Mouse (Mus musculus) embryo, embryonic 11.5 days (tissue): Measurements from ENCODE around the gene Slc30a2.
"Not testable (repeated sequence)": the region's sequence is repeated elsewhere in the genome, so short reads cannot be mapped to it uniquely, and the experiment has no call there.

Experiments
- DNase-seq: peaks from one replicate; pipeline ENCODE4 v3.0.0-alpha.2; 2012; ENCODE audit warnings: low read depth, low spot score

Slc30a2 gene

GRCm38 (mm10) chr4:134319674-134320073 is 23.3 kb upstream of the Slc30a2 start:
- DNase-seq = no peak

DNA sequence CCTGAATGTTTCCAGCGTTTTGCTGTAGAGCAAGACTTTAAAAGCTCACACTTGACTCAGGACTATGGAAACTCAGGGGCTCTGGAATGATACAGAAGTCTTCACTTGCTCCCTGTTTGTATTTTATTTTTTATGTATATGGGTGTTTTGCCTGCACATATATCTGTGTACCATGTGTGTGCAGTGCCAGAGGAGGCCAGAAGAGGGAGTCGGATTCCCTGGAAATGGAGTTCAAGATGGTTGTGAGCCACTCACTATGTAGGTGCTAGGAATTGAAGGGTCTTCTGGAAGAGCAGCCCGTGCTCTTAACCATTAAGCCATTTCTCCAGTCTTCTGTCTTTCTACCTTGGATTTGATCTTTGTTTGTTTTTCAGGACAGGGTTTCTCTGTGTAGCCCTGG is 21.5 kb upstream of the Slc30a2 start:
- DNase-seq = no peak

- DNase-seq = no peak
These were observed 18.3 kb upstream of the Slc30a2 start for GRCm38 (mm10) chr4:134324655-134325054.

- no peak for DNase-seq
These were observed 16.0 kb upstream of the Slc30a2 start for GRCm38 (mm10) chr4:134326859-134327530.

DNA sequence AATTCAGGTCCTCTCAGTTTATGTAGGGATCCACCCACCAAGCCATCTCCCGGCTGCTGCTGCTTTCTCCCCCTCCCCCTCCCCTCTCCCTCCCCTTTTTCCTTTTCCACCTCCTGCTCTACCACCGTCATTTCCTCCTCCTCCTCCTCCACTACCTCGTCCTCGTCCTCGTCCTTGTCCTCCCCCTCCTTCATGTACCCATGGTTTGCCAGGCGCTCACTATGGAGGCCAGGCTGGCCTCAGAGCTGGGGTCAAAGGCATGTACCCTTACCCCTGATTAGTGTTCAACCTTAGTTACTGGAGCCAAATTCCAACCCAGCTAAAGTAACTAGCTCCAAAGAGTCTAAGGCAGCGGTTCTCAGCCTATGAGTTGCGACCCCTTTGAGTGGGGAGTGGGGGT is 14.8 kb upstream of the Slc30a2 start:
- DNase-seq = no peak

DNA sequence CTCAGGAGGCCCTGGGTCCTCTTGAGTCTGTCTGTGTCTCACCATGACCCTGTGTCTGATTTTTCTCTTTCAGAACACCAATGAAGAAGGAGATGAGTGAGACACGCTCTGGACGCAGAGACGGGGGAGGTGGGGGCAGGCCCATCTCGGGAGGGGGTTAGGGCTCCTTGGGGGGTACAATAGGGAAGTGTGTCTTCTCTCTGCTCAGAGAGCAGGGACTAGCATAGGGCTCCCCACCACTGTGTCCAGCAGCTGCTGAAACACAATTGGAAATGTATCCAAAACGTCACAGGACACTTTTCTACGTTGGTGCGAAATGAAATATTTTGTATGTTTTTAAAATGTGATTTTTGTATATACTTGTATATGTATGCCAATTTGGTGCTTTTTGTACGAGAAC is 14.1 kb upstream of the Slc30a2 start:
- no peak for DNase-seq

GRCm38 (mm10) chr4:134330281-134330680 is 12.7 kb upstream of the Slc30a2 start:
- no peak for DNase-seq

DNA sequence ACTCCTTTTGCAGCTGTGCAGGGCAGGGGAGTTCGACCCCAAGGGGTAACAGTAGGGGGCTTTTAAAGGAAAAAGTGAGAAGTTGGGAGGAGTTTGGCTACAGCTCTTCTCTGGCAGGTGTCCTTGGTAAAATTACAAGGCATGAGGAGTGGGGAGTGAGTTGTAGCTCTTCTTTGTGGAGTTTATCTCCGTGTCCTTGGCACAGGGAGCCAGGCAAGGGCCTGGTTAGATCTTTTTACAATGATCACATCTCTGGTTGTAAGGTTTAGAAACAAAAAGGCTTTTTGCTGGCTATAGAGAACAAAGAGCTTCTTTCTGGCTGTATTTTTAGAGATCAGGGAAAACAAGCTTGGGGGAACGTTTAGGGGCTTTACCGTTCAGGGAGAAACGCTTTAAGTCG is 1.8 kb upstream of the Slc30a2 start:
- not testable (repeated sequence) for DNase-seq

DNA sequence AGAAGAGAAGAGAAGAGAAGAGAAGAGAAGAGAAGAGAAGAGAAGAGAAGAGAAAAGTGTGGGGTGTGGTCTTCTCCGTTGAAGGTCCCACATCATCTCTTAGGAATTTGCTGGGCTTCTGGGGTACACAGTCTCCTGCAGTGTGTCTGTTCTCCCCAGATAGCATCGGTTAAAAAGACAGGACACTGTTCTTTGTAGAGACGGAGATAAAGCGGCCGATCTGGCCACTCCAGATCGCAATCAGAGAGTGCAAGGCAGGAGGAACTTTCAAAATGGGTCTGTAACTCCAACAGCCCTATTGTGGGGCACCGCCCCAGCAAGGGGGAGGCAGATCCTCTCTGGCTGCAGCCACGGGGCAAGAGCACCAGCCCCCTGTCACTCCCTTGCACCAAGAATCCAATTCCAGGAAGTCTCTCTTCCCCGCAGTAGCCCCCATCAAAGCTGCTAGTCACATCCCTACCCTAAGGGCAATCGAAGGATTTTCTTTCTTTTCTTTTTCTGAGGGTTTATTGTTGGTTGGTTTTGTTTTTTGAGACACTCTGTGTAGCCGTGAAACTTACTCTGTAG is 685 bp upstream of the Slc30a2 start:
- no peak for DNase-seq

- no peak for DNase-seq
These were observed 1.6 kb downstream of the Slc30a2 start for GRCm38 (mm10) chr4:134344620-134345019.

GRCm38 (mm10) chr4:134345802-134346201 is 2.8 kb downstream of the Slc30a2 start:
- DNase-seq = no peak

DNA sequence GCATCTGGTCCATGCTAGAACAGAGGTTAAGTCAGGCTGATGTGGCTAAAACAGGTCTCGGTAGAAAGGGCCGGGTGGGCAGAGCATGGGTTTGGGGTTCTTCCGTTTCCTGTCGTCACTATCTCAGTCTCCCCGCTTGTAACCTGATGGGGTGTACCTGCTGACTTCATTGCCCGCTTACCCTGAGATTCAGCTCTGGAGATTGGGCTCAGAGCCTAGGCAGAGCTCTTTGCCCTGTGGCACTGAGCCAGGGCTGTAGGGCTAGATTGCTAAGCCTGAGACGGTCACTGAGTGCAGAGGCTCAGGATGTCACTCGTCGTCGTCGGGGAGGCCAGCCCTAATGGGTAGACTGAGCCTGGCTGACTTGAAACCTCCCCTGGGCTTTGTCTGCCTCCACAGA is 5.1 kb downstream of the Slc30a2 start:
- DNase-seq = no peak

DNA sequence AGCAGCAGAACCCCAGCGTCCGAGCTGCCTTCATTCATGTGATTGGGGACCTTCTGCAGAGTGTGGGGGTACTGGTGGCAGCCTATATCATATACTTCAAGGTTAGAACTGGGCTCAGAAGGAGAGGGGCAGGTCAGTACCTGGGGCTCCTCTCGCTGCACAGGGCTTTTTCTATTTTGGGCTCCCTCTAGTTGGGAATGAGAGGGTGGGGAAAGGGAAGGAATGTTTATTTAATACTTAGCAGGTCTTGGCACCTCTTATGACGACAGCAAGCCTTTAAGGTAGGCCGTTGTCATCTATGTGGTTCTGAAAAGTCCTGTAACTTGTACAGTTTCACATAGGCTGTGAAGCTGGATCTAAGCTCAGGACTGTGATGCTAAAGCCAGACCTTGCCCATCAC is 5.6 kb downstream of the Slc30a2 start:
- DNase-seq = no peak

- no peak for DNase-seq
These were observed 6.8 kb downstream of the Slc30a2 start for GRCm38 (mm10) chr4:134349829-134350228.

- DNase-seq = no peak
These were observed 7.7 kb downstream of the Slc30a2 start for GRCm38 (mm10) chr4:134350641-134351040.

DNA sequence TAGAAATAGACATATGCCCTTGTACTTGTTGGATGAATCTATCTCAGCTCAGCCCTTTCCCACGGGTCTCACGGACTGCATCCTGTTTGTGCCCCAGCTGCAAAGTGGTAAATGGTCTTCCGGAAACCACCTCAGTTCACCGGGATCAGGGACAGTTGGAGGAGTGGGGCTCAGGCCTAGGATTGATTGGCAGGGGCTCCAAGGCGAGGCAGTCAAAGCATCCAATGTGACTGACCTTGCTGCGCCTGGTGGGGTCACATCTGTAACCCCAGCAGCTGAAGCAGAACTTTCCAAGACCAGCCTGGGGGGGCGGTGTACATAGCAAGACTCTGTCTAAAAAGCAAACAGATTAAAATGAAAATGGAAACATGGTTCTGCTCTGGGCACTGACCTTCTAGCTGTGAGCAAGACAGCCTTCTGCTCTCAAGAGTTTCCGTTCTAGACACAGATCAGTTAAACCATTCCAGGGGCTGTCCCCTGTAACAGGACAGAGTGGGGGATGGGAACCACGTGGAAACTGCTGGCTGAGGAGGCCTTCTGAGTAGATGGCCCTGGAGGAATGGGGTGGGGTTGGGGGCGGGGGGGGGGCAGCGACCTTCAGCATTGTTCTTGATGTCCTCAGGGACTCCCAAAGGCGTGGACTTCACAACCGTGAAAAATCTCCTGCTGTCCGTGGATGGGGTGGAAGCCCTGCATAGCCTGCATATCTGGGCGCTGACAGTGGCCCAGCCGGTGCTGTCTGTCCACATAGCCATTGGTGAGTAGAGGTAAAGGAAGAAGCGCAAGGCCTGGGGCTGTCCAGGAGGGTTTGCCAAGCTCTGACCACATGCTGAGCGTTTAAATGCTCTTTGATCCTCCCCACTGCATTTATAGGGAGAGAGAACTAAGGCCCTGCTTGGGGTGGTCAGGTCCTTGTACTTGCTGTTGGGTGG is 8.6 kb downstream of the Slc30a2 start:
- DNase-seq = no peak

GRCm38 (mm10) chr4:134352261-134352707 is 9.3 kb downstream of the Slc30a2 start:
- no peak for DNase-seq

GRCm38 (mm10) chr4:134352929-134353328 is 9.9 kb downstream of the Slc30a2 start:
- DNase-seq = no peak

DNA sequence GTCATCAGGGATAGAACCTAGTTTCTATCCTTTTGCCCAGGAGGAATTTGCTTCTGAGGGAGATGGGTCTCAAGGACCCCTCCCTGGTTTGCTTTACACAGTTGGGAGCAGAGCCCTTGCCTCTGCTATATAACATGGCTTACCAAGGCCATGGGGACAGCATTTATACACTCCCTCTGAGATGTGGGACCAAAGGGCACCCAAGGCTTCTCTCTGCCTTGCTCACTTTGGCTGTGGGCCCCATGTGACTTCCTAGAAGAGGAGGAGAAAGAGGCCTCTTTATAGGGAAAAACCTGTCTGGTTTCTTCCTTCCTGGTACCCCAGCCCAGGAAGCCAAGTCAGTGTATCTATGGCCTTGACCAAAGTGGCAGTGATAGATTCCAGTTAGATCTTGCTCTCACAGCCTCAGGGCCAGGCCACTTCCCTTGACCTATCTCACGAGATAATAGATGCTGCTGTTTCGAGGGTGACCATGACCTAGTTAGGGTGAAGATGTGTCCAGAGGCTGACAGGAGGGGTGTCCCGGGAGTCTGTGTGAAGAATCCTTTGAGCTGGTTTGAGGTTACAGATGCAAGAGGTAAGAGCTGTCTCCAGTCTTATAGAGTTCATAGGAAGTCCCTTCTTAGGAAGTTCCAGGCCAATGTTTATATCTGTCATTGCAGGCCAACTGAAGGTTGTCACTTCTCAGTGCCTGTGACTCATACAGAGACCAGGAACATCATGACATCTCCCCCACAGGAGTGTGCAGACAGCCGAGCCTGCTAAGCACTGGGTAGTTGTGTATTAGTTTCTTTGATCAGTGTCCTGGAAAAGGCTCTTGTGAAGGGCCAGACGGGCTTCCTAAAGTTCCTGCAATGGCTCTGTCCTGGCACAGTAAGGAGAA is 10.8 kb downstream of the Slc30a2 start:
- DNase-seq = no peak

DNA sequence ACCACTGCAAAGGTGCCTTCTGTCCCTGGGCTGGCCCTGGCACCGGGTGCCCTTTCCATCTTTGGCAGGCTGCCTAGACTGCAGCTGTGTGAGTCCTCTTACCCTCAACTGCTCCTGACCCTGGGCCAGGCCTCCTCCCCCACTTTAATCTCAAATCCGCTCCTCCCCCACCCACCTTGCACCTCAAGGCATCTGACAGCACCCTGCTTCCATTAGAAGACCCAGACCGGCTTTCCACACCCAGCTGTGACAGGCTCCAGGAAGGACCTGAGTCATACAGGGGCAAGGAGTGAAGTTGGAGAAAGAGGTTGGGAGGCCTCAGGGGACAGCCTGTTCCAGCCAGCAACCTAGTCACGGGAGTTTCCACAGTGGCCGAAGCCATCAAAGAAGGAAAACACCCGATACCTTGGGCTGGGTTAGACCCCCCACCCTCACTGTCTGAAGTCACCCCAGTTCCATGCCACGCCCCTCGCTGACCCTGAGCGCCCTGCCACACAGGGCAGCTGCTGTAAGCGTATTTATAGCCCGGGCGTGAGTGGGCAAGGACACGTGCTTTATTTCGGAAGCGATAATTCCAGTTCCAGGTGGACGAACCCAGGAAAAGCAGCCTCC is 13.0 kb downstream of the Slc30a2 start:
- DNase-seq = no peak
